Mouse (Mus musculus): Measurements from ENCODE around the gene Bmyc.

DNA sequence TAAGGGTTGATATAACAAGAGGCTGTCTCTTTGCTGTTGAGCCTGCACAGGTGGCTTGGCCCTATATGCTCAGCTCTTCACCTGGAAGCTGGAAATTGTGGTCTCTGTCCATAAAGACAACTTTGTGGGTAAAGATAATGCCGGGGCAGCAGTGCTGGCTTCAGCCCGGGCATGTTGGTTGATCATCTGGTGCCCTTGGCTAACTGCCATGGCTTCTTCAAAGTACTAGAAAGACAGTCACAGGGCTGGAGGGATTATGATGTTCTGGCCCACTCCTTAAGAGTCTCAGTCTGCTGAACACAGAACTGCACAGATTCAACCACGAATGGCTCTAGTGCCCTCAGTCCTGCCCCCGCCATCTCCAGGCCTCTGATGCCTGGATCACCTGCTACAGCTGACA, 49.3 kb upstream of the Bmyc start:
- TF ChIP-seq CTCF (IDR thresholded peaks at IDR 0.05; ENCODE audit: borderline replicate concordance, extremely low read depth, insufficient read depth, insufficient read length) (no peak), POLR2A (IDR thresholded peaks at IDR 0.05; ENCODE audit: borderline replicate concordance, extremely low read depth, insufficient read depth, insufficient read length, poor library complexity, severe bottlenecking) (no peak)

All from brain, embryonic 14.5 days (tissue).